ENCODE assay signal across 28 mouse cellular contexts in the genomic region with DNA sequence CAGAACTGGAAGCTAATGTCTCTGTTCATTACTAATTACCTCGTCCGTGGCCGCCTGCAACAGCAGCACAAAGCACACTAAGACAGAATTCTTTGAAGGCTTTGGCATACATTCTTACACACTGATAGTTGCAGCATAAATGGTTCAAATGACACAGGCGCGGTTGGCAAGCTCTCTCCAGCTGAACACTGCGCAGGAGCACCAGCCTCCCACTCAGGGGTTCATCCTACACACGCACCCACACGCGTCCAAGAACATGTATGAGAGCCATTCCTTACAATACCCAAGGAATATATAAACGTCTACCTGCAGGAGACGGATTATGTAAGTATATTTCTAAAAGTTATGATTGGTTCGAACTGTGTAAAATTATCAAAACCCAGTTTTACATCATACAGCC. TPM values are rescaled to one million over a fixed set of nuclear protein-coding genes. Genes with fewer than 3 reads are reported as not detected.
"Had no signal": no experiment of that assay in that cellular context is flagged by ENCODE, and none has a peak within 500 bp of the region (broad histone marks: within the 10 kb centered on the region; RNA-seq: fewer than 3 reads in every experiment).

No protein-coding gene starts in this region.

- H3K4me1 ChIP-seq: limb, embryonic 12.5 days; limb, embryonic 15.5 days; megakaryocyte, embryonic 14.5 days; midbrain, embryonic 10.5 days; midbrain, embryonic 13.5 days; neural tube, embryonic 13.5 days; stomach, embryonic 15.5 days had no signal

- ATAC-seq: inflammation-experienced regulatory T-cells, adult 6 months; intestine, embryonic 16.5 days; liver, postnatal 0 days; lung, postnatal 0 days; midbrain, embryonic 13.5 days; midbrain, embryonic 16.5 days had no signal

- H3K4me3 ChIP-seq: limb, embryonic 12.5 days; limb, embryonic 15.5 days; megakaryocyte, embryonic 14.5 days; midbrain, embryonic 10.5 days; midbrain, embryonic 13.5 days; myocyte; neural tube, embryonic 13.5 days; stomach, embryonic 15.5 days had no signal

- H3K27ac ChIP-seq: limb, embryonic 12.5 days; limb, embryonic 15.5 days; liver, embryonic 14.5 days; midbrain, embryonic 10.5 days; midbrain, embryonic 13.5 days; neural tube, embryonic 13.5 days; stomach, embryonic 15.5 days had no signal

- H3K4me2 ChIP-seq: limb, embryonic 12.5 days; limb, embryonic 15.5 days; liver, embryonic 11.5 days; lung, embryonic 14.5 days; midbrain, embryonic 13.5 days; neural tube, embryonic 13.5 days; stomach, embryonic 15.5 days had no signal

- H3K27me3 ChIP-seq: limb, embryonic 12.5 days; limb, embryonic 15.5 days; midbrain, embryonic 13.5 days; neural tube, embryonic 13.5 days; stomach, embryonic 15.5 days had no signal

- DNase-seq: kidney, adult 18-20 months; kidney, adult 9 months; kidney, postnatal 14 days; kidney, postnatal 4 days; liver, postnatal 0 days; lung, embryonic 14.5 days; lung, postnatal 36 days; retina, postnatal 1 day; spleen, adult 18-20 months; thymus, postnatal 25 days had no signal

- H3K9me3 ChIP-seq: midbrain, embryonic 10.5 days; midbrain, embryonic 13.5 days; stomach, embryonic 15.5 days had no signal

- H3K36me3 ChIP-seq: limb, embryonic 12.5 days; limb, embryonic 15.5 days; midbrain, embryonic 10.5 days; midbrain, embryonic 13.5 days; neural tube, embryonic 13.5 days; stomach, embryonic 15.5 days had no signal

- H3K9ac ChIP-seq: limb, embryonic 12.5 days; limb, embryonic 15.5 days; liver, embryonic 14.5 days; liver, postnatal 0 days; lung, embryonic 14.5 days; midbrain, embryonic 13.5 days; neural tube, embryonic 13.5 days; stomach, embryonic 15.5 days had no signal

RNA-seq across cellular contexts. Expression of a gene that starts 30.7 kb away (rescaled TPM):
- total RNA-seq: monocyte, adult 5-6 weeks; neutrophil, adult 5-6 weeks had no signal
- polyA plus RNA-seq: inflammation-experienced regulatory T-cells, adult 6 months; intestine, embryonic 16.5 days; kidney, embryonic 16.5 days; limb, embryonic 12.5 days; limb, embryonic 15.5 days; liver, postnatal 0 days; lung, embryonic 14.5 days; lung, postnatal 0 days; midbrain, embryonic 10.5 days; midbrain, embryonic 13.5 days; myocyte; neural tube, embryonic 13.5 days; thymus, postnatal 0 days had no signal
